Mouse (Mus musculus) left cerebral cortex, adult 18-20 months (tissue): ENCODE measurements around the gene Kcnmb4. TPM values are rescaled to one million over a fixed set of nuclear protein-coding genes. Genes with fewer than 3 reads are reported as not detected.

Experiments used
- DNase-seq, 2 experiments: peaks; one replicate each; pipeline ENCODE4 v3.0.0; 2021 to 2022; ENCODE audit warnings: low spot score in 2 of 2, mixed read lengths in 1 of 2
- total RNA-seq, 2 experiments: library from RNA; stranded (reverse); gene quantifications; 2 replicates each; pipeline ENCODE4 v1.2.3; 2021

Kcnmb4 gene
- total RNA-seq, 2 experiments from 2014 or later: 86.4 to 96.8 TPM

DNA sequence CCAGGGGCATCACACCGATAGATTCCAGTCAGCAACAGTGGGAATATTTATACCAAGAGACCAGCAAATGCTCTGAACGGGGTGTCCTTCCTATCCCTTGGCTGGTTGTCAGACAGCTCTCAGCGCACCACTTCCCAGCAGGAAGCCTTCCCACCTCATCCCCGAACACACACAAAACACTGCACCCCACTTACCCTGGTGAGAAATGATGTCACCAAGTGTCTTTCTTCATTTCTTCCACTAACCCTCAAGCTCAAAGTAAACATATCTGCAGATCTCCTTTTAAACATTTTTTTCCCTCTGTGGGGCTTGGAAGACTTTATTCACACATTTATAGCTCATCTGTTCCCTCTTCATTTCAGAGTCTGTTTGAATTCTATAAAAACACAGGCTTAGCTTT is 70.0 kb downstream of the Kcnmb4 start:
- peak; percentile 20 to 52 for DNase-seq

DNA sequence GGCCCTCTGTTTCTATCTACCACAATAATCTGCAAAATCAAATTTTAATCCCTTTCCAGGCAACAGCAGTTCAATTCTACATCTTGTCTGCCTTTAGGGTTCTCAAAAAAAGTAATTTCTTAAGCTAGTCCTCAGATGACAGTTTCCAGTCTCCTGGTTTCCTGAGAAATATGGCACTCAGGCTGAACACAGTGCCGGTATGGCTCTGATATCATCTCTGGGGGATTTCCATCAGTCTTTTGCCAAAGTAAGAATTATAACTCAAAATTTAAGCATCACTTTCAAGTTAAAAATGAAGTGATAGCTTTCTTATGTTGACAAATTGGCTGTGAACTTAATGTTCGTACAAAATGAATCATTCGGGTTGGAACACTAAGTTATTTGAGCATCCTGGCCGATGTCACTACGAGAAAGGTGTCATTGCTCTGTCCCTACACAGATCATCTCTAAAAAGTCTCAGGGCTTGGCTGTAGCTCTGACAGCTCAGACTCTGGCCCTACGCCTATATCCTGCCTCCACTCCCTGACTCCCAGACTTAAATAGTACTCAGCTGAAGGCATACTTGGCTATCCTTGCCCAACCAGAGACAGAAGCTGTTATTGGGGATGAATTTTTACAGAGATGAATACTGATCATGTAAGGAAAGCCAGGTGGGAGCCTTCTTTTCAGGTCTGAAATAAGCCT is 70.8 kb downstream of the Kcnmb4 start:
- peak; percentile 33 to 44 for DNase-seq

GRCm38 (mm10) chr10:116397973-116398372 is 75.7 kb downstream of the Kcnmb4 start:
- no peak for DNase-seq

DNA sequence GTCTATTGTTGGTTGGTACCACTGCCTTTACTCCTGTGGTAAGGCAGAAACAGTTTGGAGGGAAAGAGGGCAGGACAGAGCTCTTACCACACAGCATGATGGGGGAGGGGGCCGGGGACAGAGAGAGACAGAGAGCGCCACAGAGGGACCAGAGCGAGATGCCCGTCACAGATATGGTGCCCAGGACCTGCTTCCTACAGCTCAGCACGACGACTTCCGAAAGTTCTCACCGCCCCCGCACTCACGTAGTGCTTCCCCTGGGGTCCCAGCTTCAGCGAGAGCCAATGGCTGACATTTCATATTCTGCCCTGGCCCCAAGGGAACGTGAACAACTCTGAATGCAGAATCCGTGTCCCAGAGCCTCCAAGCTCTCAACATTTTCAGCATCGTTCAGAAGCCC is 76.1 kb downstream of the Kcnmb4 start:
- no peak for DNase-seq

- no peak for DNase-seq
Measured at GRCm38 (mm10) chr10:116396966-116397365, 76.7 kb downstream of the Kcnmb4 start.

DNA sequence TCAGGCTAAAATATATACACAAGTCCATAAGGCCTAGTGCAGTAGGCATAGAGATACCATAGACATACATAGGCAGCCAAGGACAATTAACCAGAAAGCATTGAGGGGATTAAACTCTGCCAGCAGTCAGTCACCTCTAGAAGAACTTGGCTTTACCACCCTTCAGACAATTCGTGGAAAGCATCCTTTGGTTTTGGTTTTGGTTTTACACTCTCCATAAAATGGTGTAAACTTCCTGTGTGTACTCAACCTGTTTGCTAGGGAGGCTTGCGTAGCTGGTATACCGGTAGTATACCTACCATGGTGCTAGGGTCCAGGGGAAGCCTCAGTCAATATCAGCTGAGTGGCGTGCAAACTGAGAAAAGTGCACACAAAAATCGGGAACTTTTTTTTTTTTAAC is 77.4 kb downstream of the Kcnmb4 start:
- no peak for DNase-seq

- DNase-seq: no peak
Measured at GRCm38 (mm10) chr10:116394585-116394984, 79.1 kb downstream of the Kcnmb4 start.

DNA sequence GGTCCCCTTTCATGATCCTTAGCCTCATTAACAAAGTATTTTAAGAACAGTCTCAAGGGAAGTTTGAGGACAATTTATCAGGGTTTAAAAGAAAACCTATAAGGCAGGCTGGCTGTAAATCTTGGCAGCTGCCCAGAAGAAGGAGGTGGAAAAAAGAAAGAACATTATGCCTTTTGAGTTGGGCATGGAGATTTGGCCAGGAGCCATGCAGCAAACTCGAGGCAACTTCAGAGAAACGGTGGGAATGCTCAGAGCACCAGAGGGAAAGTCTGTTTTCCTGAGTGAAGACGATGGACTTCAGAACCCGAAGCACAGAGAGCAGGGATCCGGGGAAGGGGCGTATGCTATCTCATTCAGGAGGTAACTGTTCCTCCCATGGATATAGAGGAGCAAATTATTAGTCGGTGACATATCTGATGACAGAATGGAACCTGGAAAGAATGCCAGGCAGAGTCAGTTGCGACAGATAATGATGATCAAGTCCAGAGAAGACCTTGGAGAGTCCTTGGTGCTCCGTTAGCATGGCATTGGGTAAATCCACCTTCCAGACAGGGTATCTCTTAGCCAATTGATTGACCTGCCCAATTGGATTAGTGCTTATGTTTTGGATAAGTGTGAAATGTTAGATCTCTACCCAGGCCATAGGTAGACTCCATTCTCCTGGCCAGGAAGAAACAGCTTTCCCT is 79.7 kb downstream of the Kcnmb4 start:
- peak; percentile 60 to 63 for DNase-seq

- no peak for DNase-seq
Measured at GRCm38 (mm10) chr10:116388840-116389239, 84.8 kb downstream of the Kcnmb4 start.

- no peak for DNase-seq
Measured at GRCm38 (mm10) chr10:116386391-116386885, 87.2 kb downstream of the Kcnmb4 start.

- DNase-seq: no peak
Measured at GRCm38 (mm10) chr10:116384401-116384800, 89.3 kb downstream of the Kcnmb4 start.

DNA sequence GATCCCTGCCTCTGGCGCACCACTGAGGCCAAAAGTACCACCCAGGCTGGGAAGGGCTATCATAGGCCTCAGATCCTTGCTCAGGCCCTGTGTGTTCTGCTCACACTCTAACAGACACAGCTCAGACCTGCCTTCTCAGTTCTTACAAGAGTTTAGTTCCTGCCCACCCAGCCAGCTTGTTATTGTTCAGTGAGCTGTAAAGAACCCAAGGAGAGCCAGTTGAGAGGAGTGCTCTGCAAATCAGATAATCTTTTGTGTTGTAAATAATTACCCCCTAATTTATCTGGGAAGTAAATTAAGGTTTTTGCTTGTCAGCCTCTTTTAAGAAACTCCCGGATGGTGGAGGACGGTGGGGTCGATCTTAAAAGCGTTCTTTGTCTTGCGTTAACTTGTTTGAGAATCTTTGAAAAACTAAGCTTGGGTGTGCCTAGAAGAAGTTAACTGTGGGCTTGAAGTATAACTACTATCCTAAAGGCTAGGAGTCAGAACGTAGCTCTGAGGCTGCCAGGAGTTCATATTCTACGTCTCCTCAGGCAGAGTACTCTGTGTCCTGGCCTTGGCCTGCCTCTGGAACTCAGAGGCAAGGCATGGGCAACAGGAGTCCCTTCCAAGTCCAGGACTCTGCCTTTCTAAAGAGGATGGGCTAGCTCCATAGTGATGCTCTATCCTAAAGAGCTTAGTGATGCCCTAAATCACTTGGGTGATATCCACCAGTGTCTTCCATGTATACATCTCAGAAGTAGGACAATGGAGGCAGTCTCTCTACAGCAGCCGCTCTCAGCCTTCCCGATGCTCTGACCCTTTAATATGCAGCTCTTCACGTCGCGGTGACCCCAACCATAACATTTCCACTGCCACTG is 90.6 kb downstream of the Kcnmb4 start:
- no peak for DNase-seq

GRCm38 (mm10) chr10:116376853-116377252 is 96.8 kb downstream of the Kcnmb4 start:
- no peak for DNase-seq

DNA sequence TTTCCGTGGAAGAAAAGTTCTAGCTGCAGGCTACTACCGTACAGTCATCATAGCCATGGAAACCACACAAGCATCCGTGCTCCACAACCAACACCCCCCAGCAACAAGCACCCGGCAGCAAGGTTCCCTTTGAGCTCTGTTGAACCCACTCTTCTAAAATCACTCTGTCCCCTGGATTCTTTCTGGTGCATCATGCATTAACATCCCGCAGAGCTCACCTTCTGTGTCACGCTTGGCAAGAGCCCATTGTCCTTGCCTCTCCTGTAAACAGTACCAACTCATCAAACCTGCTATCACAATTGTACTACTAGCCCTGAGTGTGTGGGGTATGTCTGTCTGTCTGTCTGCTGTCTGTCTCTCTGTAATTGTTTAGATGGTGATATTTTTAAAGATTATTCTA is 99.6 kb downstream of the Kcnmb4 start:
- no peak for DNase-seq

DNA sequence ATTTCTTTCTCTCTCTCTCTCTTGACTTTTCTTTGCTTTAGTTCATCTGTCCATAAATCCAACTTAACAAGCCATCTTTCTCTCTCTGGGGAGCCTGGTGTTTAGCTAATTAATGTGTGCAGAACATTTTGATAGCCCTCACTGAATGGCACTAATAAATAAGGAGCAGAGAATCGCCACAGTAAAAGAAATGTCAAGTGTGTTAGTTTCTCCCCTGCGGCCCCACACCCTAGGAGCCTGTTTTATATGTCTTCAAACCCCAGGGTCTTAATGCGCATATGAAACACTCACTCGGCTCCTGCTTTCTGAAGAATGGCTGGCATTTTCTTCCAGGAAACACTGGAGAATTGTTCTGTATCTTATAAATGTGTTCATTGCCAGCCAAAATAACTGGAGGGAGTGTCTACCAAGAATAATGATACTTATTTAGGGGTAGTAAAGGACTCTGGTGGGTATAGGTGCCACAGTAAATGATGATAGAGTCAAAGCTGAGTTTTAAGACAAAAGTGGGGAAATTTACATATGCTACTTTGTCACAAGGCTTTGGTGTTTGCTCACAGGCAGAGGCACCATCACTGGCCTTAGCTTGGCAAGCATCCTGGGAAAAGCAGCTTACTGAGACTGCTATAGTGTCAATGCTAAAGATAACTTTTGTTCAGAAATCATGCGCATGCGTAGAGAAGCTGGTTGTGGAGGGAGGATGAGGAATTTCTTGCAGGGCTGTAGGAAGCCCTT is 102.5 kb downstream of the Kcnmb4 start:
- DNase-seq: peak; percentile 15 to 24

Other genes starting within 250 kb of the Kcnmb4 start
- 10 to 100 TPM; 13.1 to 15.0 TPM for gene Ptprb, start 198.4 kb downstream of the Kcnmb4 start, total RNA-seq
- gene Cnot2, start 107.6 kb upstream of the Kcnmb4 start, total RNA-seq: 10 to 100 TPM; 76.3 to 84.9 TPM